Mouse (Mus musculus): Measurements from ENCODE around the gene Upb1. TPM values are rescaled to one million over a fixed set of nuclear protein-coding genes. Genes with fewer than 3 reads are reported as not detected.

Upb1 gene
- polyA plus RNA-seq, 1 experiment = 58.5 TPM

GRCm38 (mm10) chr10:75424498-75424901, 23.6 kb downstream of the Upb1 start:
- peak; percentile 61 for DNase-seq
- H3K4me3 ChIP-seq (ENCODE audit: insufficient read depth, low read depth, low read length) = no peak overlapping the region
- H3K27ac ChIP-seq (ENCODE audit: insufficient read depth, low read depth, low read length) = no peak overlapping the region
- no peaks in the 10 kb centered on the region for H3K27me3 ChIP-seq (replicated peaks; ENCODE audit: control insufficient read depth, insufficient read depth, low read length)
- no peak for TF ChIP-seq POLR2A (IDR thresholded peaks at IDR 0.05; ENCODE audit: low read depth, low read length)
- TF ChIP-seq CTCF (conservative IDR thresholded peaks at IDR 0.05; ENCODE audit: insufficient read depth, insufficient read length, low read depth, low read length) = no peak
- 40% methylated on average over 10 of the region's 10 CpGs for WGBS
- H3K36me3 ChIP-seq (ENCODE audit: control insufficient read depth, insufficient read depth, low read length) = no peaks in the 10 kb centered on the region
- H3K4me1 ChIP-seq (ENCODE audit: control insufficient read depth, insufficient read depth, low read length) = no peaks in the 10 kb centered on the region; the same call in 1 of the 2 replicates

- H3K27me3 ChIP-seq (replicated peaks; ENCODE audit: control insufficient read depth, insufficient read depth, low read length) = no peaks in the 10 kb centered on the region
- H3K27ac ChIP-seq (ENCODE audit: insufficient read depth, low read depth, low read length) = peak overlapping the region; percentile 50; the same call in 1 of the 2 replicates
- no peak for DNase-seq
- no peak for TF ChIP-seq POLR2A (IDR thresholded peaks at IDR 0.05; ENCODE audit: low read depth, low read length)
- no peak for TF ChIP-seq CTCF (conservative IDR thresholded peaks at IDR 0.05; ENCODE audit: insufficient read depth, insufficient read length, low read depth, low read length)
- no peaks in the 10 kb centered on the region; the same call in 1 of the 2 replicates for H3K4me1 ChIP-seq (ENCODE audit: control insufficient read depth, insufficient read depth, low read length)
- 85% methylated on average over 13 of the region's 13 CpGs for WGBS
- H3K4me3 ChIP-seq (ENCODE audit: insufficient read depth, low read depth, low read length) = no peak overlapping the region
- no peaks in the 10 kb centered on the region; the same call in 1 of the 2 replicates for H3K36me3 ChIP-seq (ENCODE audit: control insufficient read depth, insufficient read depth, low read length)
These were observed 27.4 kb downstream of the Upb1 start for GRCm38 (mm10) chr10:75428049-75429003.

GRCm38 (mm10) chr10:75429004-75429380, 28.1 kb downstream of the Upb1 start:
- peak overlapping the region; percentile 50; the same call in 1 of the 2 replicates for H3K27ac ChIP-seq (ENCODE audit: insufficient read depth, low read depth, low read length)

GRCm38 (mm10) chr10:75429522-75430146, 28.7 kb downstream of the Upb1 start:
- DNase-seq = no peak
- WGBS = 81% methylated on average over 7 of the region's 7 CpGs
- no peaks in the 10 kb centered on the region for H3K27me3 ChIP-seq (replicated peaks; ENCODE audit: control insufficient read depth, insufficient read depth, low read length)
- TF ChIP-seq CTCF (conservative IDR thresholded peaks at IDR 0.05; ENCODE audit: insufficient read depth, insufficient read length, low read depth, low read length) = no peak
- TF ChIP-seq POLR2A (IDR thresholded peaks at IDR 0.05; ENCODE audit: low read depth, low read length) = no peak
- no peaks in the 10 kb centered on the region; the same call in 1 of the 2 replicates for H3K36me3 ChIP-seq (ENCODE audit: control insufficient read depth, insufficient read depth, low read length)
- H3K4me3 ChIP-seq (ENCODE audit: insufficient read depth, low read depth, low read length) = no peak overlapping the region
- no peaks in the 10 kb centered on the region; the same call in 1 of the 2 replicates for H3K4me1 ChIP-seq (ENCODE audit: control insufficient read depth, insufficient read depth, low read length)
- peak overlapping the region; percentile 2; the same call in 1 of the 2 replicates for H3K27ac ChIP-seq (ENCODE audit: insufficient read depth, low read depth, low read length)

More at GRCm38 (mm10) chr10:75429004-75429380, 28.1 kb downstream of the Upb1 start:
- Histone ChIP-seq H3K4me3 (ENCODE audit: insufficient read depth, low read depth, low read length) (no peak overlapping the region), H3K4me1 (ENCODE audit: control insufficient read depth, insufficient read depth, low read length) (no peaks in the 10 kb centered on the region; the same call in 1 of the 2 replicates), H3K36me3 (ENCODE audit: control insufficient read depth, insufficient read depth, low read length) (no peaks in the 10 kb centered on the region; the same call in 1 of the 2 replicates), H3K27me3 (replicated peaks; ENCODE audit: control insufficient read depth, insufficient read depth, low read length) (no peaks in the 10 kb centered on the region)
- 46% methylated on average over 6 of the region's 6 CpGs for WGBS
- TF ChIP-seq POLR2A (IDR thresholded peaks at IDR 0.05; ENCODE audit: low read depth, low read length) = no peak
- DNase-seq = peak; percentile 92

- WGBS = 93% methylated on average over 5 of the region's 5 CpGs
- Histone ChIP-seq H3K36me3 (ENCODE audit: control insufficient read depth, insufficient read depth, low read length) (no peaks in the 10 kb centered on the region; the same call in 1 of the 2 replicates), H3K27me3 (replicated peaks; ENCODE audit: control insufficient read depth, insufficient read depth, low read length) (no peaks in the 10 kb centered on the region), H3K4me1 (ENCODE audit: control insufficient read depth, insufficient read depth, low read length) (no peaks in the 10 kb centered on the region; the same call in 1 of the 2 replicates), H3K4me3 (ENCODE audit: insufficient read depth, low read depth, low read length) (no peak overlapping the region), H3K27ac (ENCODE audit: insufficient read depth, low read depth, low read length) (no peak overlapping the region)
- TF ChIP-seq CTCF (conservative IDR thresholded peaks at IDR 0.05; ENCODE audit: insufficient read depth, insufficient read length, low read depth, low read length) (no peak), POLR2A (IDR thresholded peaks at IDR 0.05; ENCODE audit: low read depth, low read length) (no peak)
- DNase-seq = no peak
These were observed 29.2 kb downstream of the Upb1 start for GRCm38 (mm10) chr10:75430147-75430537.

GRCm38 (mm10) chr10:75430633-75431032, 29.7 kb downstream of the Upb1 start:
- DNase-seq = no peak
- TF ChIP-seq CTCF (conservative IDR thresholded peaks at IDR 0.05; ENCODE audit: insufficient read depth, insufficient read length, low read depth, low read length) (no peak), POLR2A (IDR thresholded peaks at IDR 0.05; ENCODE audit: low read depth, low read length) (no peak)
- WGBS = 94% methylated on average over 6 of the region's 6 CpGs
- H3K4me3 ChIP-seq (ENCODE audit: insufficient read depth, low read depth, low read length) = no peak overlapping the region
- no peaks in the 10 kb centered on the region for H3K27me3 ChIP-seq (replicated peaks; ENCODE audit: control insufficient read depth, insufficient read depth, low read length)
- H3K36me3 ChIP-seq (ENCODE audit: control insufficient read depth, insufficient read depth, low read length) = no peaks in the 10 kb centered on the region; the same call in 1 of the 2 replicates
- H3K27ac ChIP-seq (ENCODE audit: insufficient read depth, low read depth, low read length) = no peak overlapping the region
- H3K4me1 ChIP-seq (ENCODE audit: control insufficient read depth, insufficient read depth, low read length) = no peaks in the 10 kb centered on the region; the same call in 1 of the 2 replicates

Measured in kidney, adult 2 months (tissue).